In the genomic region with DNA sequence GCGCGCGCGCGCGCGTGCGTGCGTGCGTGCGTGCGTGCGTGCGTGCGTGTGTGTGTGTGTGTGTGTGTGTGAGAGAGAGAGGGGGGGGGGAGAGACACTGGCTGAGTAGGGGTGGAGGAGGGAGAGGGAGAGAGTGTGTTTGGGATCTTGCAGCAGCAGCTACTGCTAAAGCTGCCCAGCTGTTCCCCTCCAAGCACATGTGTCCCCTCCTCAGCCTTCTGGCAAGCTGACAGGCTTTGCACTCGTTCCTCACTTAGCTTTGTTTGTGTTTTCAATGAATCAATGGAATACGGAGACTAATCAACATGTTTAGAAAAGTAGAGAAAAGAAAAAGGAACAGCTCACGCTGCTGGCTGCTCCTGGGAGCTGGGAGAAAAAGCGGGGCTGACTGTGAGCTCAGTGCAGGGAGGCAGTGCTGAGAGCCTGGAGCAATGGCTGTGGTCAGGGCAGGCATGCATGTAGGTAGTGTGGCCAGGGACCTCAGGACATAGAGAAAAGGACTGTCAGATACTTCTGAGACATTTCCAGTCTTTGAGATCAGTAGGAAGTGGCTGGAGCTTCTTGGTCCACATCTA, we compare ENCODE assay signal across 14 mouse cellular contexts. TPM values are rescaled to one million over a fixed set of nuclear protein-coding genes. Genes with fewer than 3 reads are reported as not detected.
DNase-seq lines count a peak whose midpoint lies in the region; ATAC-seq and TF ChIP-seq lines count a peak whose summit lies in the region.
"Had no signal": no experiment of that assay in that cellular context is flagged by ENCODE, and none has a peak within 500 bp of the region (broad histone marks: within the 10 kb centered on the region; RNA-seq: fewer than 3 reads in every experiment).

No protein-coding gene starts in this region.

- DNase-seq in embryonic facial prominence, embryonic 14.5 days (ENCODE audit: low spot score): peak; percentile 88
- no peak for DNase-seq in embryonic facial prominence, embryonic 10.5 days (ENCODE audit: low spot score)
- peak; percentile 74 for DNase-seq in kidney, postnatal 10 days
- DNase-seq in kidney, adult 2 months: no peak
- DNase-seq in neural tube, embryonic 10.5 days (ENCODE audit: extremely low spot score, low spot score): no peak
- no peak for DNase-seq in natural killer cell, adult 2 months (ENCODE audit: low spot score in 2 of 2)
- DNase-seq: adrenal gland, postnatal 14 days; cerebellum, adult 9-11 months had no signal

- no peaks in the 10 kb centered on the region for H3K9me3 ChIP-seq in embryonic facial prominence, embryonic 14.5 days (ENCODE audit: control insufficient read depth, low read length)
- no peaks in the 10 kb centered on the region for H3K9me3 ChIP-seq in embryonic facial prominence, embryonic 10.5 days
- H3K9me3 ChIP-seq in neural tube, embryonic 14.5 days (ENCODE audit: control insufficient read depth, low read length): no peaks in the 10 kb centered on the region
- no peaks in the 10 kb centered on the region for H3K9me3 ChIP-seq in stomach, embryonic 14.5 days (ENCODE audit: control insufficient read depth, low read depth, low read length)
- H3K9me3 ChIP-seq: G1E; stomach, embryonic 15.5 days had no signal

- no peaks in the 10 kb centered on the region for H3K27me3 ChIP-seq in embryonic facial prominence, embryonic 14.5 days (replicated peaks; ENCODE audit: control insufficient read depth, insufficient read depth, low read length)
- H3K27me3 ChIP-seq in embryonic facial prominence, embryonic 10.5 days (replicated peaks; ENCODE audit: low read depth, poor library complexity, severe bottlenecking): no peaks in the 10 kb centered on the region
- no peaks in the 10 kb centered on the region for H3K27me3 ChIP-seq in kidney, adult 2 months (replicated peaks; ENCODE audit: control insufficient read depth, insufficient read depth, low read length)
- no peaks in the 10 kb centered on the region for H3K27me3 ChIP-seq in neural tube, embryonic 14.5 days (ENCODE audit: control insufficient read depth, insufficient read depth, low read length)
- H3K27me3 ChIP-seq in stomach, embryonic 14.5 days (ENCODE audit: control insufficient read depth, insufficient read depth, low read length): no peaks in the 10 kb centered on the region
- H3K27me3 ChIP-seq: stomach, embryonic 15.5 days had no signal

- ATAC-seq in embryonic facial prominence, embryonic 14.5 days (ENCODE audit: low read depth): 0 out of 2 replicates have a peak, but pooled peaks have one; percentile 59
- no peak for ATAC-seq in neural tube, embryonic 14.5 days (ENCODE audit: low read depth)
- peak; percentile 63; the same call in 1 of the 2 replicates for ATAC-seq in stomach, embryonic 14.5 days (ENCODE audit: insufficient number of reproducible peaks, insufficient read depth, low FRiP score, low read depth)

- no peaks in the 10 kb centered on the region for H3K4me1 ChIP-seq in embryonic facial prominence, embryonic 14.5 days (ENCODE audit: control insufficient read depth, insufficient read depth, low read length)
- no peaks in the 10 kb centered on the region for H3K4me1 ChIP-seq in embryonic facial prominence, embryonic 10.5 days
- no peaks in the 10 kb centered on the region for H3K4me1 ChIP-seq in kidney, adult 2 months (ENCODE audit: control insufficient read depth, insufficient read depth, low read length)
- H3K4me1 ChIP-seq in neural tube, embryonic 14.5 days (ENCODE audit: control insufficient read depth, insufficient read depth, low read length): no peaks in the 10 kb centered on the region
- H3K4me1 ChIP-seq in stomach, embryonic 14.5 days (ENCODE audit: control insufficient read depth, insufficient read depth, low read length): no peaks in the 10 kb centered on the region
- H3K4me1 ChIP-seq: stomach, embryonic 15.5 days had no signal

- no peak overlapping the region for H3K9ac ChIP-seq in embryonic facial prominence, embryonic 14.5 days (ENCODE audit: low read depth, low read length)
- H3K9ac ChIP-seq in neural tube, embryonic 14.5 days (replicated peaks; ENCODE audit: low read depth, low read length): no peak overlapping the region
- no peak overlapping the region for H3K9ac ChIP-seq in stomach, embryonic 14.5 days (replicated peaks; ENCODE audit: low read depth, low read length)
- H3K9ac ChIP-seq: stomach, embryonic 15.5 days had no signal

- TF ChIP-seq CTCF in kidney, adult 2 months (conservative IDR thresholded peaks at IDR 0.05; ENCODE audit: insufficient read depth, insufficient read length, low read depth, low read length): no peak

- peaks cover 63% of the 10 kb centered on the region for H3K36me3 ChIP-seq in embryonic facial prominence, embryonic 14.5 days (ENCODE audit: control insufficient read depth, insufficient read depth, low read length)
- H3K36me3 ChIP-seq in embryonic facial prominence, embryonic 10.5 days (replicated peaks): peaks cover 100% of the 10 kb centered on the region
- peaks cover 14% of the 10 kb centered on the region for H3K36me3 ChIP-seq in kidney, adult 2 months (ENCODE audit: control insufficient read depth, insufficient read depth, low read length)
- peaks cover 29% of the 10 kb centered on the region for H3K36me3 ChIP-seq in neural tube, embryonic 14.5 days (ENCODE audit: control insufficient read depth, insufficient read depth, low read length)
- peaks cover 67% of the 10 kb centered on the region for H3K36me3 ChIP-seq in stomach, embryonic 14.5 days (ENCODE audit: control insufficient read depth, insufficient read depth, low read length)
- H3K36me3 ChIP-seq: G1E had no signal

- H3K4me3 ChIP-seq in embryonic facial prominence, embryonic 14.5 days (ENCODE audit: low read depth, low read length): no peak overlapping the region
- no peak overlapping the region for H3K4me3 ChIP-seq in embryonic facial prominence, embryonic 10.5 days
- H3K4me3 ChIP-seq in kidney, adult 2 months (ENCODE audit: insufficient read depth, low read depth, low read length): no peak overlapping the region
- no peak overlapping the region for H3K4me3 ChIP-seq in neural tube, embryonic 14.5 days (ENCODE audit: low read depth, low read length)
- no peak overlapping the region for H3K4me3 ChIP-seq in stomach, embryonic 14.5 days (ENCODE audit: low read depth, low read length)
- H3K4me3 ChIP-seq: erythroblast, embryonic 14.5 days; stomach, embryonic 15.5 days had no signal

- no peak overlapping the region for H3K4me2 ChIP-seq in embryonic facial prominence, embryonic 14.5 days (ENCODE audit: low read depth, low read length)
- H3K4me2 ChIP-seq in neural tube, embryonic 14.5 days (ENCODE audit: low read depth, low read length): no peak overlapping the region
- no peak overlapping the region for H3K4me2 ChIP-seq in stomach, embryonic 14.5 days (replicated peaks; ENCODE audit: low read depth, low read length)
- H3K4me2 ChIP-seq: stomach, embryonic 15.5 days had no signal

- TF ChIP-seq POLR2A in kidney, adult 2 months (IDR thresholded peaks at IDR 0.05; ENCODE audit: low read depth, low read length): no peak

- WGBS in embryonic facial prominence, embryonic 14.5 days: 87% methylated on average over 19 of the region's 19 CpGs
- 86% methylated on average over 19 of the region's 19 CpGs for WGBS in embryonic facial prominence, embryonic 10.5 days
- 82% methylated on average over 19 of the region's 19 CpGs for WGBS in kidney, adult 2 months
- WGBS in neural tube, embryonic 14.5 days: 82% methylated on average over 18 of the region's 19 CpGs
- WGBS in stomach, embryonic 14.5 days: 88% methylated on average over 19 of the region's 19 CpGs

- peak overlapping the region; percentile 30 for H3K27ac ChIP-seq in embryonic facial prominence, embryonic 14.5 days (replicated peaks; ENCODE audit: low read depth, low read length)
- no peak overlapping the region for H3K27ac ChIP-seq in embryonic facial prominence, embryonic 10.5 days (replicated peaks)
- no peak overlapping the region for H3K27ac ChIP-seq in kidney, adult 2 months (ENCODE audit: insufficient read depth, low read depth, low read length)
- H3K27ac ChIP-seq in neural tube, embryonic 14.5 days (ENCODE audit: low read depth, low read length): peak overlapping the region; percentile 10; the same call in 1 of the 2 replicates
- H3K27ac ChIP-seq in stomach, embryonic 14.5 days (ENCODE audit: low read length): peak overlapping the region; percentile 21; the same call in 1 of the 2 replicates
- H3K27ac ChIP-seq: macrophage; stomach, embryonic 15.5 days had no signal

RNA-seq across cellular contexts. Expression of a gene that starts 57.1 kb away (rescaled TPM):
- 10.2 and 10.3 TPM in 2 replicates for polyA plus RNA-seq in embryonic facial prominence, embryonic 14.5 days (2014; fragmentation: Nextera tagmentation; extraction: Ambion mirVana)
- 14.1 and 17.0 TPM in 2 replicates for polyA plus RNA-seq in embryonic facial prominence, embryonic 10.5 days (2016; fragmentation: Nextera tagmentation; extraction: Ambion mirVana)
- 7.5 and 8.7 TPM in 2 replicates for polyA plus RNA-seq in kidney, adult 2 months (2012; rRNA removed)
- polyA plus RNA-seq in neural tube, embryonic 14.5 days (2014; fragmentation: Nextera tagmentation; extraction: Ambion mirVana): 23.8 and 25.3 TPM in 2 replicates
- polyA plus RNA-seq in stomach, embryonic 14.5 days (2014; fragmentation: Nextera tagmentation; extraction: Ambion mirVana): 3.0 and 3.3 TPM in 2 replicates
- polyA plus RNA-seq: G1E had no signal

Comparison
In these comparisons a context has a peak if more than half of its experiments do, and no peak if none do; other contexts are left out.
1. DNase-seq: peak in embryonic facial prominence, embryonic 14.5 days (single experiment) and kidney, postnatal 10 days (single experiment); none in embryonic facial prominence, embryonic 10.5 days (single experiment), kidney, adult 2 months (single experiment), neural tube, embryonic 10.5 days (single experiment) and natural killer cell, adult 2 months (0 of 2).
2. H3K27ac ChIP-seq: peak in embryonic facial prominence, embryonic 14.5 days (single experiment), neural tube, embryonic 14.5 days (single experiment) and stomach, embryonic 14.5 days (single experiment); none in embryonic facial prominence, embryonic 10.5 days (single experiment) and kidney, adult 2 months (single experiment).